In the genomic region with DNA sequence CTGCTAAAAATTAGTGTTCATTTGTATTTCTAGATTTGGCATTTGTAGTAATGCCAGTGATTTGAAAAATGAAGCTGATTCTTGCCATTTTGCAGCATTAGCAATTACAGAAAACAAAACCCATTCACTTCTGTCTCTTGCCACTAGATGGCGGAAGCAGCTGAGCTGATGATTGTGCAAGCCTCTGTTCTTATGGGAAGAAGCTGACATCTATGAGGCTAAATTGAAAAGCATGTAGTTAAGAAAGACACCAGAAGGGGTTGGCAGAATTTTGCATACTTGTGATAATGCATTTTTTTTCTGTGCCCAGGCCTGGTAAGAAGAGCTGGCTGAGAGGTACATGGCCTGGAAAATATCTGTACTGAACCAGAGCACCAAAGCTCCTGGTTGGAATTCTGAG, we compare ENCODE assay signal across 7 mouse cellular contexts.
DNase-seq lines count a peak whose midpoint lies in the region; ATAC-seq lines count a peak whose summit lies in the region.

No protein-coding gene starts in this region.

- ATAC-seq in common myeloid progenitor, adult 5-6 weeks (replicated peaks; ENCODE audit: low read depth, poor library complexity, severe bottlenecking): peak; percentile 100

- intact Hi-C loops in heart, postnatal 36 days (cut with DNase I): loop anchor here (1.0 to 2.0 kb wide), 2 partner anchors 568 to 636 kb away; no protein-coding TSS in a partner anchor

- DNase-seq in ES-CJ7 (ENCODE audit: low read depth, low spot score) (peak; percentile 58), adipocyte (ENCODE audit: low spot score) (peak; percentile 83)
- peak; percentile 6 to 17 for DNase-seq in heart, postnatal 36 days
- peak; percentile 88 for DNase-seq in layer of hippocampus, adult 11-12 months (ENCODE audit: low spot score)
- DNase-seq in lung, postnatal 10 days: peak; percentile 66
- DNase-seq in retina, postnatal 1 day: peak; percentile 83

Comparison
In these comparisons a context has a peak if more than half of its experiments do, and no peak if none do; other contexts are left out.
1. Peak in every context shown above with its lines: DNase-seq and ATAC-seq.
2. DNase-seq: peak in every context shown above with its lines; median percentile 88 in layer of hippocampus, adult 11-12 months; 83 in adipocyte; 83 in retina, postnatal 1 day; 66 in lung, postnatal 10 days; 58 in ES-CJ7; 12 in heart, postnatal 36 days.